Comparison of ENCODE assay signal across 10 mouse cellular contexts in the genomic region with DNA sequence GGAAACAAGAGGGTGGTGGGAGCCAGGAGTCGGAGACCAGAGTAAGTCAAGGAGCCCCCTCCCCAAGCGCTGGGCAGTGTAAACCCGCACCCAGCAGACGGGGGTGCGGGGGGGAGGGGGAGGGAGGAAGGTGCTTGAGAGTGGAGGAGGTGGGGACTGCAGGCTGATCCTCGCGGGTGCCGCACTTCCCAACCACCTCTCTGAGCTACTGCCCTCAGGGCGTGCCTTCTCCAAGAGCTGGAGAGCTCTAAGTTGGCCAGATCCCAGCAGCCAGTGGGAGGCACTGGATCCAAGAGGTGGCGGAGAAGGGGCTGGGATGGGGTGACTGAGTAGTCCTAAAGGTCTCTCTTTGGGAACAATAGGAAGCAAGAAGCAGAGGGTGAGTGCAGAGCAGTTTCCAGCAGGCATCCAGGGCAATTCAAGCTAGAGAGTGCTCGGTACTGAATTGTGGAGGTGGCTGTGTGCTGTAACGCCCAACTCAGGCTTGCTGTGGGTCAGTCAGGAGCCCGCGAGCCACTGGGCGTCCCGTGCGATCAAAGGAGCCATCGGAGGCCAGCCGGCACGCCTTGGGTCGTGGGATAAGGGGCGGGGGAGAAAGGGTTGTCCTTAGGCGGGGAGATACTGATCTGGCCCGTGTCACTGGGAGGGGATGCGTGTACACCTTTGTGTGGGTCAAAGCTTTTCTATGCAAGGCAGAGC. TPM values are rescaled to one million over a fixed set of nuclear protein-coding genes. Genes with fewer than 3 reads are reported as not detected.
A peak's percentile ranks its signal among the peaks of the same experiment; 100 is the strongest.
DNase-seq lines count a peak whose midpoint lies in the region; ATAC-seq and TF ChIP-seq lines count a peak whose summit lies in the region.
"Had no signal": no experiment of that assay in that cellular context is flagged by ENCODE, and none has a peak within 500 bp of the region (broad histone marks: within the 10 kb centered on the region; RNA-seq: fewer than 3 reads in every experiment).

No protein-coding gene starts in this region.

- no peak for TF ChIP-seq CTCF in midbrain, postnatal 0 days (IDR thresholded peaks at IDR 0.05)

- peak; percentile 46; the same call in 1 of the 2 replicates for ATAC-seq in hindbrain, embryonic 16.5 days
- peak; percentile 21 for ATAC-seq in midbrain, postnatal 0 days (ENCODE audit: low FRiP score)
- ATAC-seq in inflammation-experienced regulatory T-cells, adult 6 months, result no peak

- H3K27me3 ChIP-seq in hindbrain, embryonic 16.5 days (replicated peaks; ENCODE audit: control insufficient read depth, insufficient read depth, low read length), result peaks cover 64% of the 10 kb centered on the region
- peaks cover 84% of the 10 kb centered on the region for H3K27me3 ChIP-seq in midbrain, postnatal 0 days (ENCODE audit: insufficient read depth, low read length)

- H3K4me2 ChIP-seq in hindbrain, embryonic 16.5 days (ENCODE audit: low read length), result no peak overlapping the region
- H3K4me2 ChIP-seq in midbrain, postnatal 0 days (ENCODE audit: low read depth, low read length, poor library complexity, severe bottlenecking), result no peak overlapping the region

- WGBS in hindbrain, embryonic 16.5 days, result 1% methylated on average over 25 of the region's 25 CpGs
- 1% methylated on average over 25 of the region's 25 CpGs for WGBS in midbrain, postnatal 0 days

- no peak overlapping the region for H3K27ac ChIP-seq in ES-E14 (ENCODE audit: insufficient read depth, low read depth, low read length, poor library complexity, severe bottlenecking)
- no peak overlapping the region for H3K27ac ChIP-seq in hindbrain, embryonic 16.5 days (ENCODE audit: low read depth, low read length)
- H3K27ac ChIP-seq in midbrain, postnatal 0 days (ENCODE audit: low read depth, low read length), result no peak overlapping the region
- H3K27ac ChIP-seq: layer of hippocampus, adult 2 months had no signal

- intact Hi-C loops in left cerebral cortex, postnatal 14 days (cut with DNase I), result loop anchor here (10.0 kb wide), 1 partner anchor 289 kb away; no protein-coding TSS in a partner anchor

- no peaks in the 10 kb centered on the region for H3K9me3 ChIP-seq in ES-E14 (ENCODE audit: control insufficient read depth, insufficient read depth, low read depth, low read length)
- no peaks in the 10 kb centered on the region for H3K9me3 ChIP-seq in hindbrain, embryonic 16.5 days (ENCODE audit: control insufficient read depth, low read length)
- H3K9me3 ChIP-seq in midbrain, postnatal 0 days (ENCODE audit: low read length), result no peaks in the 10 kb centered on the region

- peak overlapping the region; percentile 31 to 33; a peak in 2 of 4 replicates for H3K4me3 ChIP-seq in ES-E14 (ENCODE audit: insufficient read depth in 1 of 2, low read depth in 1 of 2, low read length in 2 of 2, poor library complexity in 1 of 2, severe bottlenecking in 1 of 2)
- no peak overlapping the region for H3K4me3 ChIP-seq in hindbrain, embryonic 16.5 days (ENCODE audit: low read length)
- no peak overlapping the region for H3K4me3 ChIP-seq in midbrain, postnatal 0 days (ENCODE audit: low read depth, low read length)
- H3K4me3 ChIP-seq: layer of hippocampus, adult 2 months; megakaryocyte, embryonic 14.5 days had no signal

- no peak for DNase-seq in ES-E14 (ENCODE audit: low read depth, low spot score)
- peak; percentile 59 for DNase-seq in embryo, embryonic 9.5 days (ENCODE audit: extremely low spot score)
- no peak for DNase-seq in midbrain, postnatal 0 days (ENCODE audit: low spot score)
- no peak for DNase-seq in left cerebral cortex, adult 9 months (ENCODE audit: low spot score in 2 of 2)
- DNase-seq in left cerebral cortex, postnatal 14 days (ENCODE audit: low spot score in 2 of 2), result no peak

- H3K36me3 ChIP-seq in ES-E14 (ENCODE audit: control insufficient read depth, insufficient read depth, low read length, poor library complexity, severe bottlenecking), result no peaks in the 10 kb centered on the region
- H3K36me3 ChIP-seq in hindbrain, embryonic 16.5 days (ENCODE audit: control insufficient read depth, insufficient read depth, low read length), result no peaks in the 10 kb centered on the region
- H3K36me3 ChIP-seq in midbrain, postnatal 0 days (ENCODE audit: insufficient read depth, low read length), result no peaks in the 10 kb centered on the region

- in situ Hi-C loops in ES-E14 (cut with MboI; ENCODE audit: low sequenced_read_pairs in 2 of 2, unreplicated experiment in 2 of 2), result loop anchor here (5.0 to 25.0 kb wide), 3 partner anchors 862 to 1157 kb away; a partner anchor contains a TSS

- no peak overlapping the region for H3K9ac ChIP-seq in ES-E14 (ENCODE audit: insufficient read depth, low read depth, low read length, poor library complexity, severe bottlenecking)
- H3K9ac ChIP-seq in hindbrain, embryonic 16.5 days (ENCODE audit: low read depth, low read length), result no peak overlapping the region
- no peak overlapping the region for H3K9ac ChIP-seq in midbrain, postnatal 0 days (replicated peaks; ENCODE audit: low read length, poor library complexity, severe bottlenecking)

- H3K4me1 ChIP-seq in ES-E14 (ENCODE audit: control insufficient read depth in 2 of 2, insufficient read depth in 2 of 2, low read length in 2 of 2, poor library complexity in 1 of 2), result peaks cover 0 to 6% of the 10 kb centered on the region in 2 experiments; a peak in 1 of 4 replicates
- H3K4me1 ChIP-seq in hindbrain, embryonic 16.5 days (ENCODE audit: control insufficient read depth, insufficient read depth, low read depth, low read length), result no peaks in the 10 kb centered on the region
- no peaks in the 10 kb centered on the region for H3K4me1 ChIP-seq in midbrain, postnatal 0 days (ENCODE audit: insufficient read depth, low read length)

TF ChIP-seq in ES-E14, 5 proteins besides CTCF, POLR2A, EP300 and RAD21:
- TF ChIP-seq CHD2 (IDR thresholded peaks at IDR 0.05; ENCODE audit: low read depth, low read length) (no peak), HCFC1 (IDR thresholded peaks at IDR 0.05; ENCODE audit: borderline replicate concordance, insufficient read depth, low read length) (peak; percentile 58; the same call in 1 of the 2 replicates), ZNF384 (IDR thresholded peaks at IDR 0.05; ENCODE audit: low read depth, low read length) (no peak)

RNA-seq across cellular contexts. Expression of a gene that starts 7.7 kb away (rescaled TPM):
- not detected in 2 replicates for total RNA-seq in ES-E14 (2012; rRNA removed)
- 3.7 TPM in 1 of 2 replicates, not detected in the other for polyA plus RNA-seq in hindbrain, embryonic 16.5 days (2015; fragmentation: Nextera tagmentation; extraction: Ambion mirVana)
- 0.49 and 0.76 TPM in 2 replicates for total RNA-seq in midbrain, postnatal 0 days (2014; rRNA removed)
- polyA plus RNA-seq in midbrain, postnatal 0 days (2015; fragmentation: Nextera tagmentation; extraction: Ambion mirVana), result 3.3 and 6.7 TPM in 2 replicates
- total RNA-seq in left cerebral cortex, postnatal 14 days (2021), result 1 to 10 TPM; 6.4 to 6.9 TPM
- not detected for polyA plus RNA-seq in inflammation-experienced regulatory T-cells, adult 6 months (2017; shearing (Covaris generic))
- total RNA-seq: gastrocnemius, adult 8-10 months had no signal

RNA-seq across cellular contexts. Expression of a gene that starts 11.1 kb away (rescaled TPM):
- total RNA-seq in ES-E14 (2012; rRNA removed), result 0.21 TPM in 1 of 2 replicates, not detected in the other
- polyA plus RNA-seq in hindbrain, embryonic 16.5 days (2015; fragmentation: Nextera tagmentation; extraction: Ambion mirVana), result 0.45 TPM in 1 of 2 replicates, not detected in the other
- 0.57 and 1.5 TPM in 2 replicates for total RNA-seq in midbrain, postnatal 0 days (2014; rRNA removed)
- polyA plus RNA-seq in midbrain, postnatal 0 days (2015; fragmentation: Nextera tagmentation; extraction: Ambion mirVana), result 0.81 and 1.1 TPM in 2 replicates
- total RNA-seq in left cerebral cortex, postnatal 14 days (2021), result 10 to 100 TPM in 1 of 2 experiments, 1 to 10 TPM in 1; 8.9 to 10.8 TPM
- not detected for polyA plus RNA-seq in inflammation-experienced regulatory T-cells, adult 6 months (2017; shearing (Covaris generic))
- total RNA-seq: gastrocnemius, adult 8-10 months had no signal

Comparison
In these comparisons a context has a peak if more than half of its experiments do, and no peak if none do; other contexts are left out.
1. H3K4me3 ChIP-seq: peak in ES-E14 (2 of 2); none in hindbrain, embryonic 16.5 days (single experiment) and midbrain, postnatal 0 days (single experiment).